Mouse (Mus musculus) liver, embryonic 16.5 days (tissue): ENCODE data around the gene Sall2. TPM values are rescaled to one million over a fixed set of nuclear protein-coding genes. Genes with fewer than 3 reads are reported as not detected.
A peak's percentile ranks its signal among the peaks of the same experiment; 100 is the strongest.
"Not testable (repeated sequence)": the region's sequence is repeated elsewhere in the genome, so short reads cannot be mapped to it uniquely, and the experiment has no call there.

ENCODE experiments used
- ATAC-seq: fragments of 200-750 bp; cut with Nextera tagmentation; 2 replicates; pipeline ENCODE4 v1.8.0; 2017; ENCODE audit warnings: low read depth, mild to moderate bottlenecking, moderate number of reproducible peaks, moderate library complexity
- H3K27ac ChIP-seq: fragments of 300-500 bp; sonication (generic); 2 replicates; pipeline ENCODE4 v1.5.1; 2014; ENCODE audit warnings: mild to moderate bottlenecking, low read length
- H3K27me3 ChIP-seq: fragments of 300-500 bp; sonication (generic); 2 replicates; pipeline ENCODE4 v1.6.1; 2014; ENCODE audit warnings: low read depth, low read length, mixed read lengths; ENCODE audit not compliant: control insufficient read depth, insufficient read depth
- H3K36me3 ChIP-seq: fragments of 300-500 bp; sonication (generic); 2 replicates; pipeline ENCODE4 v1.6.1; 2014; ENCODE audit warnings: mild to moderate bottlenecking; ENCODE audit not compliant: control insufficient read depth, insufficient read depth
- H3K4me1 ChIP-seq: fragments of 300-500 bp; sonication (generic); 2 replicates; pipeline ENCODE4 v1.6.1; 2014; ENCODE audit warnings: low read depth, low read length, mixed read lengths; ENCODE audit not compliant: control insufficient read depth
- H3K4me2 ChIP-seq: fragments of 300-500 bp; sonication (generic); 2 replicates; pipeline ENCODE4 v1.6.1; 2014; ENCODE audit warnings: low read depth, low read length, mixed read lengths
- H3K4me3 ChIP-seq: fragments of 300-500 bp; sonication (generic); 2 replicates; pipeline ENCODE4 v1.5.1; 2014; ENCODE audit warnings: low read depth, mild to moderate bottlenecking, low read length
- H3K9ac ChIP-seq: fragments of 300-500 bp; sonication (generic); 2 replicates; pipeline ENCODE4 v1.6.1; 2014; ENCODE audit warnings: low read depth, low read length
- H3K9me3 ChIP-seq: fragments of 300-500 bp; sonication (generic); replicated peaks from 2 replicates; pipeline ENCODE4 v1.6.1; 2016; ENCODE audit warnings: low read length; ENCODE audit not compliant: control insufficient read depth
- WGBS: fragments of 180-500 bp; shearing (Covaris S2); extraction: QIAGEN DNeasy Blood & Tissue Kit; methylation state at CpG from one replicate; pipeline ENCODE4 v1.1.7; 2014; ENCODE audit not compliant: insufficient replicate concordance; 5-methylcytosine and 5-hydroxymethylcytosine counted together
- polyA plus RNA-seq: library from polyadenylated mRNA; unstranded; fragments of >200 nt; fragmentation: Nextera tagmentation; extraction: Ambion mirVana; gene quantifications from 2 replicates; pipeline ENCODE4 v1.2.1, GENCODE M21; 2015

Sall2 gene
- polyA plus RNA-seq, 1 experiment from 2014 or later: 0.99 TPM

GRCm38 (mm10) chr14:52310343-52310742, 18.2 kb downstream of the Sall2 start:
- not testable (repeated sequence) for H3K4me3 ChIP-seq, H3K36me3 ChIP-seq, H3K9ac ChIP-seq, ATAC-seq, H3K27ac ChIP-seq, H3K4me2 ChIP-seq, H3K9me3 ChIP-seq
- Histone ChIP-seq H3K4me1 (peaks cover 19% of the 10 kb centered on the region), H3K27me3 (peaks cover 17% of the 10 kb centered on the region)
- 80% methylated on average over 5 of the region's 6 CpGs for WGBS

- Histone ChIP-seq H3K27me3 (no peaks in the 10 kb centered on the region), H3K4me3 (no peak overlapping the region), H3K36me3 (no peaks in the 10 kb centered on the region), H3K4me2 (peak overlapping the region; percentile 49), H3K4me1 (peaks cover 22% of the 10 kb centered on the region), H3K9ac (no peak overlapping the region), H3K27ac (peak overlapping the region; percentile 74), H3K9me3 (no peaks in the 10 kb centered on the region)
- peak; percentile 37 for ATAC-seq
- WGBS: 61% methylated on average over 2 of the region's 2 CpGs
Observed at GRCm38 (mm10) chr14:52306100-52306499, 22.5 kb downstream of the Sall2 start.

- peak within 1 kb of the TSS; percentile 69 for H3K9ac ChIP-seq
- peak within 1 kb of the TSS; percentile 89 for H3K27ac ChIP-seq
- H3K36me3 ChIP-seq: peaks cover 5% of the 10 kb centered on the region; the same call in 1 of the 2 replicates
- WGBS: under 1% methylated on average over 46 of the region's 46 CpGs
- no peaks in the 10 kb centered on the region for H3K9me3 ChIP-seq
- peak within 1 kb of the TSS; percentile 86 for H3K4me2 ChIP-seq
- no peaks in the 10 kb centered on the region for H3K27me3 ChIP-seq
- H3K4me3 ChIP-seq: peak within 1 kb of the TSS; percentile 70
- peaks cover 22% of the 10 kb centered on the region for H3K4me1 ChIP-seq
- peak; percentile 92 for ATAC-seq
Observed at GRCm38 (mm10) chr14:52304644-52305271, 23.8 kb downstream of the Sall2 start, which contains the start of gene Mettl3. Gene Mettl3, minus strand, starts transcription at chr14:52305128.

GRCm38 (mm10) chr14:52303517-52303916, 25.0 kb downstream of the Sall2 start:
- peak overlapping the region; percentile 86; the same call in 1 of the 2 replicates for H3K4me2 ChIP-seq
- 80% methylated on average over 3 of the region's 3 CpGs for WGBS
- not testable (repeated sequence) for ATAC-seq, H3K9me3 ChIP-seq, H3K27ac ChIP-seq, H3K27me3 ChIP-seq, H3K9ac ChIP-seq, H3K4me3 ChIP-seq
- H3K4me1 ChIP-seq: peaks cover 18% of the 10 kb centered on the region
- H3K36me3 ChIP-seq: peaks cover 14% of the 10 kb centered on the region; the same call in 1 of the 2 replicates

- Histone ChIP-seq H3K4me1 (no peaks in the 10 kb centered on the region), H3K27me3 (no peaks in the 10 kb centered on the region), H3K36me3 (peaks cover 46% of the 10 kb centered on the region), H3K9ac (no peak overlapping the region), H3K27ac (no peak overlapping the region), H3K4me3 (no peak overlapping the region), H3K9me3 (no peaks in the 10 kb centered on the region), H3K4me2 (no peak overlapping the region)
- 68% methylated on average over 6 of the region's 6 CpGs for WGBS
- ATAC-seq: no peak
Observed at GRCm38 (mm10) chr14:52295558-52296264, 32.9 kb downstream of the Sall2 start.

GRCm38 (mm10) chr14:52284191-52284590, 44.4 kb downstream of the Sall2 start:
- no peaks in the 10 kb centered on the region for H3K9me3 ChIP-seq
- H3K9ac ChIP-seq: no peak overlapping the region
- 72% methylated on average over 3 of the region's 3 CpGs for WGBS
- no peak overlapping the region for H3K4me2 ChIP-seq
- H3K27me3 ChIP-seq: no peaks in the 10 kb centered on the region
- H3K4me3 ChIP-seq: no peak overlapping the region
- H3K4me1 ChIP-seq: peaks cover 10% of the 10 kb centered on the region
- H3K36me3 ChIP-seq: peaks cover 22% of the 10 kb centered on the region
- no peak for ATAC-seq
- H3K27ac ChIP-seq: no peak overlapping the region

- Histone ChIP-seq H3K4me2 (no peak overlapping the region), H3K36me3 (peaks cover 22% of the 10 kb centered on the region), H3K4me3 (no peak overlapping the region), H3K27me3 (no peaks in the 10 kb centered on the region), H3K9ac (no peak overlapping the region), H3K27ac (no peak overlapping the region), H3K9me3 (no peaks in the 10 kb centered on the region), H3K4me1 (peaks cover 10% of the 10 kb centered on the region)
- no peak for ATAC-seq
- 90% methylated on average over 5 of the region's 5 CpGs for WGBS
Observed at GRCm38 (mm10) chr14:52283629-52284028, 44.9 kb downstream of the Sall2 start.

- peak overlapping the region; percentile 77 for H3K4me3 ChIP-seq
- H3K36me3 ChIP-seq: no peaks in the 10 kb centered on the region
- ATAC-seq: 0 out of 2 replicates have a peak, but pooled peaks have one; percentile 5
- no peaks in the 10 kb centered on the region for H3K9me3 ChIP-seq
- peak overlapping the region; percentile 92 for H3K27ac ChIP-seq
- under 1% methylated on average over 21 of the region's 21 CpGs for WGBS
- H3K4me2 ChIP-seq: peak overlapping the region; percentile 73
- H3K27me3 ChIP-seq: no peaks in the 10 kb centered on the region
- H3K9ac ChIP-seq: peak overlapping the region; percentile 82
- H3K4me1 ChIP-seq: peaks cover 13% of the 10 kb centered on the region
Observed at GRCm38 (mm10) chr14:52279747-52280120, 48.8 kb downstream of the Sall2 start.
